Mouse (Mus musculus): Measurements from ENCODE around the gene Gm17693. TPM values are rescaled to one million over a fixed set of nuclear protein-coding genes. Genes with fewer than 3 reads are reported as not detected.
"Not testable (repeated sequence)": the region's sequence is repeated elsewhere in the genome, so short reads cannot be mapped to it uniquely, and the experiment has no call there.

Gm17693 gene
- total RNA-seq (2021) = not detected
- polyA plus RNA-seq (2012; rRNA removed) = not detected in 2 replicates
- long read RNA-seq = 0 reads

GRCm38 (mm10) chrX:125705144-125705543 lies at the start of gene Gm17693:
TSS of gene Gm17693 (plus strand) at chrX:125705444.
- DNase-seq = not testable (repeated sequence)

Measured in adrenal gland, adult 2 months (tissue).